Mouse (Mus musculus): ENCODE measurements around the gene Paqr5.

DNA sequence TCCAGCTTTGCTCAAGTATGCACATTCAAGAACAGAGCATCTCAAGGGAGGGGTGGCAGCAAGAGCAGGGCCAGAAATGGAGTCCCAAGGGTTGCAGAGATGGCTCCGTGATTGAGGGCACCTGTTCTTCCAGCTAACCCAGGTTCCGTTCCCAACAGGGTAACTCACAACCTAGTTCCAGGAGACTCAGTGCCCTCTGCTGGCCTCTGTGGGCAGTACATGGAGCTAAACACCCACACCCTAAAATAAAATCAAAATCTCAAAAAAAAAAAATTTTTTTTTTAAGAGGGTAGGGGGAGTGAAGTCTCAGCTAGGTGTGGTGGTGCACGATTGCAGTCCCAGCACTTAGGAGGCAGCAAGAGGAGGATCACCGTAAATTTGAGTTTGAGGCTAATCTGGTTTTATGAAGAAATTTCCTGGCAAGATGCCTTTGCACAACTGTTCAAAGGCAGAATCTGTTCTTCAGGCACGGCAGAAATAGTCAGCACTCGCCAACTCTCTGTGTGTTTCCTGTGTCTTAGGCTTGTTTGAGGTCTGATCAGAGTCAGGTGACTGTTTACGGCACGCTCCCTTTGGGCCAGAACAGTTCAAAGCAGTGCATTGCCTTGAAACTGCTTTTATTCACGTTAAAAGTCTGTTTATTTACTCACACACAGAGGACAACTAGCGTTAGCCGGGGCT, 41.3 kb downstream of the Paqr5 start:
- TF ChIP-seq CTCF (IDR thresholded peaks at IDR 0.05; ENCODE audit: control insufficient read depth, insufficient read depth, low read length), result peak; percentile 83
- no peak for TF ChIP-seq POLR2A (IDR thresholded peaks at IDR 0.05; ENCODE audit: borderline replicate concordance, control insufficient read depth, low read depth, low read length)
